Mouse (Mus musculus): ENCODE measurements at regions not wholly inside any gene's neighbourhood (a gene's known extent, or its start where the extent isn't known, plus 50 kb on each side); places are given as distances from the start of the nearest gene placed in this dataset.
A peak's percentile ranks its signal among the peaks of the same experiment; 100 is the strongest.

DNA sequence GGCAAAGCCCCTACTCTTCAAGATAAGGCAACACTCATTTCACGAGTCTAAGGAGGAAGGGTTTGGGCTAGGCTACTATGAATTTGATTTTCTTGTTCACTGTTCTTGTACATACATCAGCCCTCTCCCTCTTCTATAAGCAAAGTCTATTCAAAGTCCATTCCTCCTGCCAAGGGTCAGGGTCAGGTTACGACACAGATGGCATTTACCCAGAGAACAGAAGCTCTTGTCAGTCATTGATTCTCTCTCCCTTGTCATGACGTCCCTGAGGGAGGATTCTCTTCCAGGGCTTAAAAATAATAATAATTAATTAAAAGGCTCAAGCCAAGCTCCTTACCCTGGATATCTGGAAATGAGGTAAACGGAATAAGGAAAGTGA lies 222.7 kb downstream of the Rchy1 start:
- Histone ChIP-seq H3K9me3 (no peaks in the 10 kb centered on the region), H3K4me1 (no peaks in the 10 kb centered on the region), H3K4me2 (replicated peaks) (no peak overlapping the region), H3K27me3 (no peaks in the 10 kb centered on the region), H3K9ac (replicated peaks) (no peak overlapping the region), H3K27ac (replicated peaks) (no peak overlapping the region), H3K36me3 (no peaks in the 10 kb centered on the region), H3K4me3 (no peak overlapping the region)
- 47% methylated on average over 4 of the region's 4 CpGs for WGBS
- ATAC-seq (replicated peaks) = no peak

DNA sequence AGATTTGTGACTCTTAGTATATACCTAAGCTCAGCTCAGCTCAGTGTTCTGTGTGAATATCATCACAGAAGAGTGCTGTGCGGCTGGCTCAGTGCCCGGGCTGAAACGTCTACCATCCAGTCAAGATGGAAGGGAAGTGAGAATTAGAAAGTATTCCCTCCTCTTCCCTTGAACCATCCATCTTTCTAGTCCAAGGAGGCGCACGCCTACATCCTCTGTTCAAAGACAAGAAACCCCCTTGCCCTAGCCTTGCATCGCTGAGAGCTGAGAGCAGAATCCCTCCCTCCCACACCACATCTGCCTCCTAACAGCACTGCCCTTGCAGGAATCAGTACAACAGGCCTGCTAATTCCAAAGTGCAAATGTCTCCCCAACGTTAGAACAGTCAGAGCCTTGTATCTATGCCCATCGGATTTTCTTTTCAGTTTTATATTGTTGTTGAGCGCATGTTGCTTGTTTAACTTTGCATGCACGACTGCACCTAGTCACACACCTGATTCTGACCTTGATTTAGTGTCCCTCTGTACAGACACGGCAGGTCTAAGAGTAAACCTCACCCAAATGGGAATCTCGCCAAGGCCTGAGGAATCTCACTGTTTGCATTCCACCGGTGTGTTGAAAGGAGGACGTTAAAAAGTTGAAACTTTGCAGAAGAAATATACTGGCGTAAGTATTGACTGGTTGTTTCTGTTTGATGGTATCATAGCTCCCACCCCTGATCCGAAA lies 222.2 kb downstream of the Parm1 start:
- no peak overlapping the region for H3K4me2 ChIP-seq (replicated peaks)

DNA sequence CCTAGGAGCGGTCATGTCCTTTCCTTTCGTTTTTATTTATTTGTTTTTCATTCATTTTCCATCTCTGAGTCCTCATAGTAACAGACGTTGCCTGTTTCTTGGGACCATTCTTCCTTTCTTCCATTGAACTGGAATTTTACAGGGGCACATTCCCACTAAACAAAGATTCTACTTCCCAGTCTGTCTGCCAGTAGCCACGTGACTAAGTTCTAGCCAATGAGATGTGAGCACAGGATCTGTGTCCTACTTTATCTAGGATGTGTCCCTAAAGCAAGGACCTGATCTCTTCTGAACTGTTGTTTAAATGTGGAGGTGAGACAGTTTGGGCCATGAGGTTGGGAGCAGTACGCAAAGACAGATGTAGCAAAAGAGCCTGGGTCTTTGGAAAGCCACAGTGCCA lies 214.6 kb downstream of the Parm1 start:
- Histone ChIP-seq H3K4me3 (no peak overlapping the region), H3K36me3 (no peaks in the 10 kb centered on the region), H3K4me1 (no peaks in the 10 kb centered on the region), H3K4me2 (replicated peaks) (no peak overlapping the region), H3K9ac (replicated peaks) (no peak overlapping the region), H3K27ac (replicated peaks) (no peak overlapping the region), H3K9me3 (no peaks in the 10 kb centered on the region), H3K27me3 (no peaks in the 10 kb centered on the region)
- 78% methylated on average over 5 of the region's 5 CpGs for WGBS
- no peak for ATAC-seq (replicated peaks)

More for the DNA sequence above, 222.2 kb downstream of the Parm1 start:
- H3K27ac ChIP-seq (replicated peaks) = no peak overlapping the region
- H3K9ac ChIP-seq (replicated peaks) = no peak overlapping the region
- 0 out of 2 replicates have a peak, but pooled peaks have one; percentile 51 for ATAC-seq (replicated peaks)
- no peaks in the 10 kb centered on the region for H3K9me3 ChIP-seq
- H3K4me1 ChIP-seq = no peaks in the 10 kb centered on the region
- H3K4me3 ChIP-seq = no peak overlapping the region
- WGBS = 75% methylated on average over 16 of the region's 16 CpGs
- H3K36me3 ChIP-seq = no peaks in the 10 kb centered on the region
- no peaks in the 10 kb centered on the region for H3K27me3 ChIP-seq

DNA sequence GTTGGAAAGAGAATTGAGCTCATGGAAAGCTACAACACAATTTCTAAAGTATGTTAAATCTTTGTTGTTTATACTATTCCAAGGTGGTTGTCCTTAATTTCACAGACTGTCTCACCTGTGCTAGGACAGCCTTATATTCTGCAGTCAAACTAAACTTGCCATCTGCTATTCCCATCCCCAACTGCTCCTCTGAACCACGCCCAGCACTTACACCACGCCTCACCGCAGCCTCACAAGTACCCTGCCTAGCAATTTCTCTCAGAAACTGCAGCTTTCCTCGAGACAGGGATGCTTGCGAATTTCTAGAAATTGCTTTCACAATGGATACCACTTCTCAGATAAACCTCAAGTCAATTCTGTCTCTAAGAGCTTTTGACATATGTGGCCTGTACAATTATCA lies 213.7 kb downstream of the Parm1 start:
- WGBS = 78% methylated on average over 5 of the region's 5 CpGs

DNA sequence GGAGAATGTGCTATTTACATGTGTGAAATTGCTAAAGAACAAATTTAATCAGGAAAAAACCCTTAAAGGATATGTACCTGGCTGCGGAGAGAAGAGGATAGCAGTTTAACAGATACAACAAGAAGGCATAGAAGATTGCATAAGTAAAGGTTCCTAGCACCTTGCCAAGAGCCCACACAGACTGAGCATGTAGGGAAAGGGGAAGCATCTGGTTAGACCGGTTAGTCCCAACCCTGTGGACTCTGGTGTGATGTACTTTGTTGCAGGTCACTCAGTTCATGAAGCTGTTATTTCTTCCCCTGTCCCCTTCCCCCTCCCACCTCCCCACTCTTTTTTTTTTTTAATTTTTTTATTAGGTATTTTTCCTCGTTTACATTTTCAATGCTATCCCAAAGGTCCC lies 212.5 kb downstream of the Parm1 start:
- Histone ChIP-seq H3K9me3 (no peaks in the 10 kb centered on the region), H3K4me2 (replicated peaks) (no peak overlapping the region), H3K27ac (replicated peaks) (no peak overlapping the region), H3K36me3 (no peaks in the 10 kb centered on the region), H3K4me1 (no peaks in the 10 kb centered on the region), H3K27me3 (no peaks in the 10 kb centered on the region), H3K4me3 (no peak overlapping the region), H3K9ac (replicated peaks) (no peak overlapping the region)
- 49% methylated on average over 3 of the region's 3 CpGs for WGBS
- no peak for ATAC-seq (replicated peaks)

More for the DNA sequence above, 213.7 kb downstream of the Parm1 start:
- no peak for ATAC-seq (replicated peaks)
- Histone ChIP-seq H3K36me3 (no peaks in the 10 kb centered on the region), H3K4me1 (no peaks in the 10 kb centered on the region), H3K27me3 (no peaks in the 10 kb centered on the region), H3K27ac (replicated peaks) (no peak overlapping the region), H3K4me3 (no peak overlapping the region), H3K4me2 (replicated peaks) (no peak overlapping the region), H3K9ac (replicated peaks) (no peak overlapping the region), H3K9me3 (no peaks in the 10 kb centered on the region)

GRCm38 (mm10) chr5:91729415-91729814 lies 212.0 kb downstream of the Parm1 start:
- Histone ChIP-seq H3K9ac (replicated peaks) (no peak overlapping the region), H3K27ac (replicated peaks) (no peak overlapping the region), H3K4me2 (replicated peaks) (no peak overlapping the region), H3K9me3 (no peaks in the 10 kb centered on the region), H3K4me1 (no peaks in the 10 kb centered on the region), H3K4me3 (no peak overlapping the region), H3K36me3 (no peaks in the 10 kb centered on the region), H3K27me3 (no peaks in the 10 kb centered on the region)
- 22% methylated on average over 4 of the region's 4 CpGs for WGBS
- 0 out of 2 replicates have a peak, but pooled peaks have one; percentile 53 for ATAC-seq (replicated peaks)

GRCm38 (mm10) chr5:91727448-91727847 lies 210.0 kb downstream of the Parm1 start:
- H3K9me3 ChIP-seq = no peaks in the 10 kb centered on the region
- no peak for ATAC-seq (replicated peaks)
- no peak overlapping the region for H3K4me3 ChIP-seq
- no peak overlapping the region for H3K9ac ChIP-seq (replicated peaks)
- no peaks in the 10 kb centered on the region for H3K27me3 ChIP-seq
- H3K4me2 ChIP-seq (replicated peaks) = no peak overlapping the region
- 0 out of 2 replicates have a peak, but pooled peaks cover 4% of the 10 kb centered on the region for H3K4me1 ChIP-seq
- WGBS = 63% methylated on average over 2 of the region's 2 CpGs
- no peak overlapping the region for H3K27ac ChIP-seq (replicated peaks)
- H3K36me3 ChIP-seq = no peaks in the 10 kb centered on the region

DNA sequence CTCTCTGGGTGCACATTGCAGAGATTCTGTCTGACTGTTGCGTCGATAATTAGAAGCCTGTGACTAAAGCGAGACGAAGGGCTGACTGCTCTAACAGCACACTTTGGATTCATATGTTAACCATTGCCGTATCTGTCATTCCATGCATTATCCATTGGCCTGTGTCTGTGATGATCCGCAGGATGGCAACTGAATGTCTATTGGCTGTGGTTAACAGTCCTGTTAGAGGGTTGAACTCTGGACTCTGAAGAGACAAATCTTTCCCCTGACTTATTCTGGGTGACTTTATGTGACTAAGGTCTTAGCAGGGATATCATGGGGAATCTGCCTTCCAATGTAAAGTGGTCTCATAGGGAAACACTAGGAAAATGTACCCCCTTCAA lies 208.7 kb downstream of the Parm1 start:
- 83% methylated on average over 6 of the region's 6 CpGs for WGBS
- H3K9ac ChIP-seq (replicated peaks) = no peak overlapping the region

DNA sequence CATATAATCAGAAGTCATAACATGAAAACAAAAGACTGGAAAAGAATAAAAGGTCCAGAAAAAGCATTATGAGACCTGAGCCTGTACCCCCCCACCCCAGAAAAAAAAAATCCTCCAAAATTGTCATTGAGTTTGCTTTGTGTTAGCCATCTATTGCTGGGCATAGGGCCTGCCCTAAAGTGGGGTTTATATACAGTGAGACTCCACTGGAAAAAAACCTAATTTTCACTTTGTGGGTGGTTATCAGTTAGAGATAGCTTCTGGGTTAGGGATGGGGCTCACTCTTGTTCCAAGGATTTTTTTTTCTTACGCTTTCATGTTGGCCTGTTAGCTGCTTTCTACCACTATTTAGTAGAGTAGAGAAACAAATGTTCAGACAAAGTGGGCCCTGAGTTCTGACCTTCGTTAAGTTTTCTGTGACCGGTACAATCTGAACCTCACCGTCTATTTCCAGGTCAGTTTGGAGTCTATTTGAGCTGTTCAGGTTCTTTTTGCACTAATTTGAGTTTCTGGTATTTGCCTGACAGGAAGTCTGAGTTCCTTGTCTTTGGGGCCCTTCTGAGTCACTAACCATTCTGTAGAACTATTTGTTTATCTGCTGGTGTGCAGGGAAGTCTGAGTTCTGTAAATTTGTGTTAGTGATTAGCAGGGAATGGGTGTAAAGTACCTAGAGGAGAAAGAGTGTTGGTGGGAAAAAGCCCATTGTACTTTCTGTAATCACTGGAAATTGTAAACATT lies 208.1 kb downstream of the Parm1 start:
- ATAC-seq (replicated peaks) = no peak
- Histone ChIP-seq H3K36me3 (no peaks in the 10 kb centered on the region), H3K4me2 (replicated peaks) (no peak overlapping the region), H3K4me3 (no peak overlapping the region), H3K27me3 (no peaks in the 10 kb centered on the region), H3K9me3 (no peaks in the 10 kb centered on the region), H3K27ac (replicated peaks) (no peak overlapping the region), H3K4me1 (0 out of 2 replicates have a peak, but pooled peaks cover 4% of the 10 kb centered on the region), H3K9ac (replicated peaks) (no peak overlapping the region)
- 82% methylated on average over 4 of the region's 4 CpGs for WGBS

More for the DNA sequence above, 208.7 kb downstream of the Parm1 start:
- Histone ChIP-seq H3K27ac (replicated peaks) (no peak overlapping the region), H3K27me3 (no peaks in the 10 kb centered on the region), H3K4me2 (replicated peaks) (no peak overlapping the region), H3K4me1 (0 out of 2 replicates have a peak, but pooled peaks cover 4% of the 10 kb centered on the region), H3K36me3 (no peaks in the 10 kb centered on the region), H3K9me3 (no peaks in the 10 kb centered on the region), H3K4me3 (no peak overlapping the region)
- ATAC-seq (replicated peaks) = no peak

DNA sequence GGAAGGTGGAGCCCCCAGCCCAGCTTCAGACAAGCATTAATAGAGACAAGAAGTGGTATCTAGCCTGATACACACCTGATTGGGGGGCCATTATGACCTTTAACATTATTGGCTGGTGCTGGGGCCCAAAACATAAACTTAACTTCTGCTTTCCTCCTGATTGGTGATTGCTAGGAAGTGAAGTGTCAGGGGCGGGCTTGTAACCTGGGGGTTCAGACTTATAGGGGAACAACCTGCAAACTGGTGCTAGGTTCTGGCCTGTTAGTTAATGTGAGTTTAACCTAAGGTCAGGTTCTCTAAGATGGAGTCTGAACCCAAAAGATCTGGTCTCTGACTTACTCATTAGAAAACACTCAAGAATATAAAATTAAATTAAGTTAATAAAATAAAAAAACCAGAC lies 207.5 kb downstream of the Parm1 start:
- no peak for ATAC-seq (replicated peaks)
- no peak overlapping the region for H3K4me3 ChIP-seq

GRCm38 (mm10) chr5:91723416-91723815 lies 206.0 kb downstream of the Parm1 start:
- no peak overlapping the region for H3K4me3 ChIP-seq
- H3K4me2 ChIP-seq (replicated peaks) = no peak overlapping the region
- no peak overlapping the region for H3K9ac ChIP-seq (replicated peaks)
- H3K4me1 ChIP-seq = 0 out of 2 replicates have a peak, but pooled peaks cover 4% of the 10 kb centered on the region
- no peaks in the 10 kb centered on the region for H3K9me3 ChIP-seq
- H3K36me3 ChIP-seq = no peaks in the 10 kb centered on the region
- H3K27me3 ChIP-seq = no peaks in the 10 kb centered on the region
- 51% methylated on average over 1 of the region's 1 CpGs for WGBS
- ATAC-seq (replicated peaks) = no peak
- H3K27ac ChIP-seq (replicated peaks) = no peak overlapping the region

More for the DNA sequence above, 207.5 kb downstream of the Parm1 start:
- 94% methylated on average over 1 of the region's 1 CpGs for WGBS
- Histone ChIP-seq H3K4me2 (replicated peaks) (no peak overlapping the region), H3K9ac (replicated peaks) (no peak overlapping the region), H3K36me3 (no peaks in the 10 kb centered on the region), H3K4me1 (0 out of 2 replicates have a peak, but pooled peaks cover 4% of the 10 kb centered on the region), H3K27me3 (no peaks in the 10 kb centered on the region), H3K27ac (replicated peaks) (no peak overlapping the region), H3K9me3 (no peaks in the 10 kb centered on the region)

DNA sequence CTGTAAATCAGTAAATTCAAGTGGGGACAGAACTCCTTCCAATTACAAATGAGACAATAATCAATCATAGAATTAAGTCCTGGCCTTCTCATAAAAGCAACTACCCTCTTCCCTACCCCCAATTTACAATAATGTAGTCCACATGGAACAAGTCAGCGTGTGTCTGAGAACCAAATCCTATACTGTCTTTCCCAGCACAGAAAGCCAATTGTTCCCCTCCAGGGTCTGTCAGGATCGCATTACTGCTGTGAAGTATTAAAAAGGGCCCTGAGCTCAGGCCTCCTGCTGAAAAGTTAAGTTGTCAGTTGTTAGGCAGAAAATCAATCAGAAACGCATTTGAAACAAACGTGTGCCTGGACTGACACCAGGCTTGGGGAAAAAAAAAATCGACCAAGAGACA lies 205.6 kb downstream of the Parm1 start:
- Histone ChIP-seq H3K36me3 (no peaks in the 10 kb centered on the region), H3K27ac (replicated peaks) (no peak overlapping the region), H3K9ac (replicated peaks) (no peak overlapping the region), H3K9me3 (no peaks in the 10 kb centered on the region), H3K4me3 (no peak overlapping the region), H3K4me1 (0 out of 2 replicates have a peak, but pooled peaks cover 4% of the 10 kb centered on the region), H3K27me3 (no peaks in the 10 kb centered on the region), H3K4me2 (replicated peaks) (no peak overlapping the region)
- WGBS = 5% methylated on average over 5 of the region's 5 CpGs
- no peak for ATAC-seq (replicated peaks)
